Mouse (Mus musculus): ENCODE results near the gene Ndufb2. TPM values are rescaled to one million over a fixed set of nuclear protein-coding genes. Genes with fewer than 3 reads are reported as not detected.

Ndufb2 gene
- polyA plus RNA-seq, 1 experiment from 2014 or later, result 253 TPM

DNA sequence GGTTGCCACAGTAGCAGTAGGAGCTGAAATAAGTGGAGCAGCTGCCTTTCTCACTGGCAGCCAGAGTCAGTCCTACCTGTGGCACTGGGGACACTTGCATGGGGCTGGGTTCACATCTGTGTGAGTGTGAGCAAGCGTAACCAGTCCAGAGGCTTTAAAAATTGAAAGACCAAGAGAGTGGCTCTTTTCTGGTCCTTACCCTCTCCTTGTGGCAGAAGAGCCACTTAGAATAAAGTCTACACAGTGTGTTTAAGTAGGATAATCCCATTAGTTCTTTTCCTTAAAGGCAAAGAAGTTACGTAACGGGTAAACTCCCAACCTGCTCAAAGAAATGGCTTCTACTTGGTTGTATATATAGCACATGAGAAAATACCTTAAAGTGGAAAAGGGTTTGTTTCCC is 8.5 kb downstream of the Ndufb2 start:
- Histone ChIP-seq H3K4me3 (no peak overlapping the region), H3K27ac (no peak overlapping the region), H3K9me3 (no peaks in the 10 kb centered on the region), H3K27me3 (ENCODE audit: poor library complexity, severe bottlenecking) (no peaks in the 10 kb centered on the region), H3K36me3 (replicated peaks) (peaks cover 64% of the 10 kb centered on the region), H3K4me1 (no peaks in the 10 kb centered on the region)
- no peak for DNase-seq (ENCODE audit: extremely low spot score, low spot score)
- 96% methylated on average over 3 of the region's 3 CpGs for WGBS

DNA sequence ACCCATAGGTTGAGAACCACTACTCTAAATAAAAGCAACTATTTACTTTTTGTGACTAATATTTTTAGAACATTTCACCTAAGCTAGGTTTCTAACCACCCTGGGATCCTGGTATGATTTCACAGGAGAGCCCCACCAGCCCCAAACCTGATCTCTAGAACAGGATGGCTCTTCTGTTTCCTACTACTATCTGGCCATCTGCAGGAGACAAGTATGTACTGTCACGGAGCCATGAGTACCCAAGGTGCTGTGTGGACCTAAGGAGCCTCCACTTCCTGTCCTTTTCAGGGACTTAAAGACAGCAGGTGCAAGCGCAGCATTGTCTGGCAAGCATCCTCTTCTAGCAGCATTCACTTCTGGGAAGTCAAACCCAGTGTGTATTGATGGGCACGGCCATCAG is 9.5 kb downstream of the Ndufb2 start:
- WGBS, result 88% methylated on average over 3 of the region's 3 CpGs
- DNase-seq (ENCODE audit: extremely low spot score, low spot score), result no peak

DNA sequence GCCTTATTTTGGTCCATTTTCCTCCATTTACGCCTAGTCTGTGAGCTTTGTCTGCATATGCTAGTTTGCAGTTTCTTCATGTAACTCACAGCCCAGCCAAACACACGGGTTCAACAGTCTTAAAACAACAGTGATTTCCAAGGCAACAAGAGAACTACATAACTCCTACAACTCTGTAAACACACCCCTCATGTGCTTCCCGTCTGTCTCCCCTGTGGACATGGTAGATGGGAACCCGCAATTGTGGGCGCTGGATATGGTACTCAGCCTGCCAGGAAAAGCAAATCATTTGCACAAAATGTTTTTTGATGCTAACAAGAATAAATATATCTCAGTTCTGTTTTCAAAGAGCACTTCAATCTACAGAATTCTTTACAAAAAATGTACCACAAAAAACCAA is 12.2 kb downstream of the Ndufb2 start:
- WGBS, result 88% methylated on average over 5 of the region's 5 CpGs
- Histone ChIP-seq H3K27me3 (ENCODE audit: poor library complexity, severe bottlenecking) (no peaks in the 10 kb centered on the region), H3K36me3 (replicated peaks) (peaks cover 36% of the 10 kb centered on the region), H3K4me3 (no peak overlapping the region), H3K9me3 (no peaks in the 10 kb centered on the region), H3K27ac (no peak overlapping the region), H3K4me1 (no peaks in the 10 kb centered on the region)
- no peak for DNase-seq (ENCODE audit: extremely low spot score, low spot score)

More for the DNA sequence above, 9.5 kb downstream of the Ndufb2 start:
- Histone ChIP-seq H3K9me3 (no peaks in the 10 kb centered on the region), H3K27ac (no peak overlapping the region), H3K36me3 (replicated peaks) (peaks cover 58% of the 10 kb centered on the region), H3K4me3 (no peak overlapping the region), H3K4me1 (no peaks in the 10 kb centered on the region), H3K27me3 (ENCODE audit: poor library complexity, severe bottlenecking) (no peaks in the 10 kb centered on the region)

DNA sequence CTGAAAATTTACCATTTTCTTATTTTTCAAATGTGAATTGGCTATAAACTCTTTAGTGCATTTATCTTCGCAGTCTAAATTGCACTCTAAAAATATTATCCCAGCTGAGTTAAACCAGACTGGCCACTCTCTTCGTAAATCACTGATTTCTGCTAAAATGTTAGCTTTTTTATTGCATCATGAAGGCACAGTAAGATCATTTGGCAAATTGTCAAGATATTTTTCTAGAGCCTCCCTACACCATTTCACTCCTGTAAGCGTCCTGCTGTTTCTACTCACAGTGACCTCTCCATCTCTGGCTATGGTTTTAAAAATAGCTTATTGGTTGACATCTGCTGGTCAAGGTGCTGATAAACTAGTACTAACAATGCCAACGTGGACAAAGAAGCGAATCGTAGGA is 13.7 kb downstream of the Ndufb2 start:
- H3K4me3 ChIP-seq, result no peak overlapping the region
- 92% methylated on average over 6 of the region's 6 CpGs for WGBS
- peaks cover 31% of the 10 kb centered on the region for H3K36me3 ChIP-seq (replicated peaks)
- H3K4me1 ChIP-seq, result no peaks in the 10 kb centered on the region
- no peaks in the 10 kb centered on the region for H3K9me3 ChIP-seq
- no peak overlapping the region for H3K27ac ChIP-seq
- no peak for DNase-seq (ENCODE audit: extremely low spot score, low spot score)
- H3K27me3 ChIP-seq (ENCODE audit: poor library complexity, severe bottlenecking), result no peaks in the 10 kb centered on the region

DNA sequence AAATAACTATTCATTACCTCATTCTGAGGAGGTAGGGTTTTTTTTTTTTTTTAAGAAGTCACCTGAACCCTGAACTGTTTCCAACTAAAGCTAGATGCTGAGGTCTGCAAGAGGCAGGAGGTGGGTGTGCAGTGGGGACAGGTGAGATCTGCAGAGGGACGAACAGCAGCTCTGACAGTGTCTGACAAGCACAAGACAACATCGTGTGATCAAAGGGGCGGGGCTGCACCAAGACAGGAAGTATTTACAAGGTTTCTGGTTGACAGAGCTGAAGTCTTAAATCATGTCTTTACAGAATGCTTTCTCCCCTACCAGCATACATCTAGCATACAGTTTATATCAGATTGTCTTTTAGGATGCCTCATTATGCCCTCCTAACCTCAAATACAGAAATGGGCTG is 14.5 kb downstream of the Ndufb2 start:
- no peaks in the 10 kb centered on the region for H3K4me1 ChIP-seq
- 91% methylated on average over 3 of the region's 3 CpGs for WGBS
- H3K27ac ChIP-seq, result no peak overlapping the region
- H3K4me3 ChIP-seq, result no peak overlapping the region
- H3K9me3 ChIP-seq, result no peaks in the 10 kb centered on the region
- no peaks in the 10 kb centered on the region for H3K27me3 ChIP-seq (ENCODE audit: poor library complexity, severe bottlenecking)
- peaks cover 34% of the 10 kb centered on the region for H3K36me3 ChIP-seq (replicated peaks)
- DNase-seq (ENCODE audit: extremely low spot score, low spot score), result no peak

DNA sequence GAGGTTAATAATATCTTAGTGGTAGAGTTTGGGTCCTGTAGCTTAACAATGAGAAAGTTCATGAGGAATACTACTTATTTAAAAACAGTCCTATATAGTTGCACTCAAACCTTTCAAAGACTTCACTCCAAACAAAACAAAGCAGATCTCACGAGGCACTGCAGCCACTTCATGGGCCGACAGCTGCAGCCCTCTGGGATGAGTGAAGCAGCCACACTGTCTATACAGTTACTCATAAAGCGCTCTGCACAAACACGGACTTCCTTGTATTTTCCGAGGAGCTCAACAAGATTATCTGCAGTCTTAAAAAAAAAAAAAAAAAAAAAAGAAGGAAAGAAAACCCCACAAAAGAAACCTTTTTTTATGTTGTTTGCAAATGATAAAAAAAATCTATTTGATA is 15.0 kb downstream of the Ndufb2 start:
- Histone ChIP-seq H3K9me3 (no peaks in the 10 kb centered on the region), H3K27ac (no peak overlapping the region), H3K4me1 (no peaks in the 10 kb centered on the region), H3K4me3 (no peak overlapping the region), H3K27me3 (ENCODE audit: poor library complexity, severe bottlenecking) (no peaks in the 10 kb centered on the region), H3K36me3 (replicated peaks) (peaks cover 34% of the 10 kb centered on the region)
- 82% methylated on average over 5 of the region's 5 CpGs for WGBS
- no peak for DNase-seq (ENCODE audit: extremely low spot score, low spot score)

DNA sequence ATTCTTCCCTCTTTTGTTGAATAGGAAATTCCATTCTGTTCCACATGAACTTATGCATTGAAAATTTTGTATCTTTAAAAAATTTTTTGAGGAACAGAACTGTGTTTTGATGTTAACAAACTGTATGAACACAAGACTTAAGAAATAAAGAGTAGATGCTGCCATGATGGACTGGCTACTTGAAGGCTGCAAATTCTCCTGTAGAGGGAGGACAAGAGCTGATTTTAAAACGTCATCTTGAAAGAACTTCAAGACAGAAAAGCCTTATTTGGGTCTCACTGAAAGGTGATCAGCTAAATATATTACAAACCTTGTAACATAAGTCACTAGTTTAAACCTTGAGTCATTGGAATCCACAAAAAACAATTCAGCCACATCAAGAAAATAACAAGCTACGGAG is 17.8 kb downstream of the Ndufb2 start:
- DNase-seq (ENCODE audit: extremely low spot score, low spot score), result no peak
- H3K36me3 ChIP-seq (replicated peaks), result peaks cover 49% of the 10 kb centered on the region
- no peaks in the 10 kb centered on the region for H3K9me3 ChIP-seq
- no peaks in the 10 kb centered on the region for H3K4me1 ChIP-seq
- 83% methylated on average over 2 of the region's 2 CpGs for WGBS
- H3K27me3 ChIP-seq (ENCODE audit: poor library complexity, severe bottlenecking), result no peaks in the 10 kb centered on the region
- no peak overlapping the region for H3K27ac ChIP-seq
- no peak overlapping the region for H3K4me3 ChIP-seq

DNA sequence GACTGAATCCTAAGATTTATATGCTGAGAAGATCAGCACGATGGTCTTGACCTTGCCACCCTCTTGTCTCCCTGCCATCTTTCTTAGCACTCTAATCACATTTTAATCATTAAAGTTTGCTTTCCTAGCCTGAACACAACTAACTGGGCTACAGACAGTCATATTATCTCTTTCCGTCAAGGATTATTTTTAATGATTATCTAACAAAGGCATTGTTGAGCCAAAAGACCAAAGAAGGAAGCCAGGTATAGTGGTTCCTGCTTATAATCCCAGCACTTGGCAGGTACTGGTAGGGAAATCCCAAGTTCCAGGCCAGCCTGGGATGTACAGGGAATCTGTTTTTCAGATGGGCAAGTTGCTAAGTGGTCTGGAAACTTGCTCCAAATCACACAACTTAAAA is 18.9 kb downstream of the Ndufb2 start:
- 94% methylated on average over 2 of the region's 2 CpGs for WGBS
- no peak overlapping the region for H3K27ac ChIP-seq
- no peaks in the 10 kb centered on the region for H3K27me3 ChIP-seq (ENCODE audit: poor library complexity, severe bottlenecking)
- no peak overlapping the region for H3K4me3 ChIP-seq
- DNase-seq (ENCODE audit: extremely low spot score, low spot score), result no peak
- no peaks in the 10 kb centered on the region for H3K4me1 ChIP-seq
- H3K9me3 ChIP-seq, result no peaks in the 10 kb centered on the region
- H3K36me3 ChIP-seq (replicated peaks), result peaks cover 58% of the 10 kb centered on the region

Other genes starting within 250 kb of the Ndufb2 start
- gene Slc37a3, start 214.9 kb upstream of the Ndufb2 start, polyA plus RNA-seq (2016; fragmentation: Nextera tagmentation; extraction: Ambion mirVana), result 38.8 and 41.0 TPM in 2 replicates
- gene Rab19, start 211.4 kb upstream of the Ndufb2 start, polyA plus RNA-seq (2016; fragmentation: Nextera tagmentation; extraction: Ambion mirVana), result 0.48 and 0.67 TPM in 2 replicates
- gene Mkrn1, start 172.1 kb upstream of the Ndufb2 start, polyA plus RNA-seq (2016; fragmentation: Nextera tagmentation; extraction: Ambion mirVana), result 62.1 and 65.2 TPM in 2 replicates
- gene Dennd2a, start 34.7 kb upstream of the Ndufb2 start, polyA plus RNA-seq (2016; fragmentation: Nextera tagmentation; extraction: Ambion mirVana), result 32.8 and 33.4 TPM in 2 replicates
- gene Adck2, start 18.7 kb upstream of the Ndufb2 start, polyA plus RNA-seq (2016; fragmentation: Nextera tagmentation; extraction: Ambion mirVana), result 19.1 and 22.1 TPM in 2 replicates
- gene Gm42420, start 6.8 kb upstream of the Ndufb2 start, polyA plus RNA-seq (2016; fragmentation: Nextera tagmentation; extraction: Ambion mirVana), result 0.74 TPM in 1 of 2 replicates, not detected in the other
- 18.6 and 18.8 TPM in 2 replicates for gene Braf, start 132.9 kb downstream of the Ndufb2 start, polyA plus RNA-seq (2016; fragmentation: Nextera tagmentation; extraction: Ambion mirVana)
- gene Mrps33, start 218.4 kb downstream of the Ndufb2 start, polyA plus RNA-seq (2016; fragmentation: Nextera tagmentation; extraction: Ambion mirVana), result 186 and 196 TPM in 2 replicates